Mouse (Mus musculus) kidney, adult 2 months (tissue): Measurements from ENCODE around the gene Zbtb20. TPM values are rescaled to one million over a fixed set of nuclear protein-coding genes. Genes with fewer than 3 reads are reported as not detected.

Experiments used
- DNase-seq: peaks from one replicate; pipeline ENCODE4 v3.0.0; 2021
- H3K27ac ChIP-seq: fragments of 200-500 bp; 2 replicates; pipeline ENCODE4 v1.5.1; 2012; ENCODE audit warnings: low read depth, low read length, control low read depth, inconsistent platforms; ENCODE audit not compliant: insufficient read depth
- H3K27me3 ChIP-seq: fragments of 200-500 bp; replicated peaks from 2 replicates; pipeline ENCODE4 v1.6.1; 2012; ENCODE audit warnings: mild to moderate bottlenecking, moderate library complexity, low read length, inconsistent platforms; ENCODE audit not compliant: control insufficient read depth, insufficient read depth
- H3K36me3 ChIP-seq: fragments of 200-500 bp; 2 replicates; pipeline ENCODE4 v1.6.1; 2012; ENCODE audit warnings: mild to moderate bottlenecking, moderate library complexity, low read length, inconsistent platforms; ENCODE audit not compliant: control insufficient read depth, insufficient read depth
- H3K4me1 ChIP-seq: fragments of 200-500 bp; 2 replicates; pipeline ENCODE4 v1.6.1; 2011; ENCODE audit warnings: low read length; ENCODE audit not compliant: control insufficient read depth, insufficient read depth
- H3K4me3 ChIP-seq: fragments of 200-500 bp; 2 replicates; pipeline ENCODE4 v1.5.1; 2011; ENCODE audit warnings: mild to moderate bottlenecking, low read depth, low read length, control low read depth; ENCODE audit not compliant: insufficient read depth
- CTCF ChIP-seq: fragments of 200-500 bp; conservative IDR thresholded peaks from 2 replicates; pipeline ENCODE4 v1.5.1; 2011; ENCODE audit warnings: low read depth, mild to moderate bottlenecking, control low read depth, low read length, moderate library complexity, mixed read lengths; ENCODE audit not compliant: insufficient read depth, insufficient read length
- POLR2A ChIP-seq: fragments of 200-500 bp; IDR thresholded peaks from one replicate; pipeline ENCODE4 v1.6.1; 2011; ENCODE audit warnings: low read depth, low read length, control low read depth
- WGBS: fragments of 180-500 bp; shearing (Covaris S2); methylation state at CpG from one replicate; pipeline ENCODE4 v1.1.7; 2018; 5-methylcytosine and 5-hydroxymethylcytosine counted together
- polyA plus RNA-seq: library from polyadenylated mRNA; depleted of rRNA; stranded (reverse); fragments of >200 nt; gene quantifications from 2 replicates; pipeline ENCODE4 v1.2.3, GENCODE M21; 2012

Zbtb20 gene
- polyA plus RNA-seq, 1 experiment: 25.1 TPM

DNA sequence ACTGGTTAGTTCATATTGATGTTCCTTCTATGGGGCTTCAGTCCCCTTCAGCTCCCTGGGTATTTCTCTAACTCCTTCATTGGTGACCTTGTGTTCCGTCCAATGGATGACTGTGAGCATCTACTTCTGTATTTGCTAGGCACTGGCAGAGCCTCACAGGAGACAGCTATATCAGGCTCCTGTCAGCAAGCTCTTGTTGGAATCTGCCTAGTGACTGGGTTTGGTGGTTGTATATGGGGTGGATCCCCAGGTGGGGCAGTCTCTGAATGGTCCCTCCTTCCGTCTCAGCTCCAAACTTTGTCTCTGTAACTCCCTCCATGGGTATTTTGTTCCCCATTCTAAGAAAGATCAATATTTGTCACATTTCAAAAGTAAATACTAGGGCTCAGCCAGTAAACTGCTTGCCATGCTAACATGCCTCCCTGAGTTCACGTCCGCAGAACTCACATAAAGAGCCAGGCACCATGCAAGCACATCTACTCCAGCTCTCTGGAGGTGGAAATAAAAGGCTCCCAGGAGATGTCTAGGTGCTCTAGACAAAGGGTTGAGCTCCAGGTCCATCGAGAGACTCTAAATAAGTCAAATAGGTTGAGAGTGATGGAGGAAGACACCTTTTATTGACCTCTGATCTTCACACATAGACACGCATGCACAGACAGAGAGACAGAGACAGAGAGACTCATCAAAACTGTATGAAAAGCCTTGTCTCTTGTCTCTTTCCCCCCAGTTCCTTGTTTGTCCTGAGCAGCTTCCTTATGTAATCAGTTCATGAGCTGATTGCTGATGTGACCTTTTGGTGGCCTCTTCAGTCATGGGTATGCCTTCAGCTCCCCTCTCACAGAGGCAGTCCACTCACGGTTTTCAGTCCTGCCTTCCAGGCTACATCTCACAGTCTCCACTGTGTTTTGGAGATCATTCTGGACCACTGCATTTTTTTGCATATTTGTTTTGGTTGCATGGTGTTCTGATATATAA lies 504.0 kb downstream of the Zbtb20 start:
- Histone ChIP-seq H3K36me3 (no peaks in the 10 kb centered on the region), H3K27ac (no peak overlapping the region), H3K27me3 (no peaks in the 10 kb centered on the region), H3K4me1 (no peaks in the 10 kb centered on the region), H3K4me3 (no peak overlapping the region)
- no peak for TF ChIP-seq CTCF
- TF ChIP-seq POLR2A: no peak
- 86% methylated on average over 7 of the region's 7 CpGs for WGBS
- DNase-seq: no peak

DNA sequence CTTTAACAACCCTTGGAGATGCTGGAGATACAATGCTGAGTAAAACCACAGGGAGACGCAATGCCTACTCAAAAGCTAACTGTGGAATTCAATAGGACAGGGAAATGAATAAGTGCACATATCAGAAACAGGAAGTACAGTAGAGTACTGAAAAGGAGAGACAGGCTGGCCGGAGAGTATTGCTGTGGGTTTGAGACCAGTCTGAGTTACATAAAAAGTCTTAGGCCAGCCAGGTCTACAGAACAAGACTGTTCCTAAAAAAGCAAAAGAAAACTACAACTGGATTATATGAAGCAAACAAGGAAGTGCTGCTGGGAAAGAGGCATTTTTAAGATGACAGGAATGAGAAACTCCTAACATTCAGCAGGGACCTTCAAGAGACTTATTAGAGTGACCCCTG lies 505.5 kb downstream of the Zbtb20 start:
- DNase-seq: no peak
- WGBS: 70% methylated on average over 2 of the region's 2 CpGs
- no peak overlapping the region for H3K4me3 ChIP-seq
- H3K4me1 ChIP-seq: no peaks in the 10 kb centered on the region
- H3K27me3 ChIP-seq: no peaks in the 10 kb centered on the region
- TF ChIP-seq POLR2A (no peak), CTCF (no peak)
- H3K27ac ChIP-seq: no peak overlapping the region
- no peaks in the 10 kb centered on the region for H3K36me3 ChIP-seq

DNA sequence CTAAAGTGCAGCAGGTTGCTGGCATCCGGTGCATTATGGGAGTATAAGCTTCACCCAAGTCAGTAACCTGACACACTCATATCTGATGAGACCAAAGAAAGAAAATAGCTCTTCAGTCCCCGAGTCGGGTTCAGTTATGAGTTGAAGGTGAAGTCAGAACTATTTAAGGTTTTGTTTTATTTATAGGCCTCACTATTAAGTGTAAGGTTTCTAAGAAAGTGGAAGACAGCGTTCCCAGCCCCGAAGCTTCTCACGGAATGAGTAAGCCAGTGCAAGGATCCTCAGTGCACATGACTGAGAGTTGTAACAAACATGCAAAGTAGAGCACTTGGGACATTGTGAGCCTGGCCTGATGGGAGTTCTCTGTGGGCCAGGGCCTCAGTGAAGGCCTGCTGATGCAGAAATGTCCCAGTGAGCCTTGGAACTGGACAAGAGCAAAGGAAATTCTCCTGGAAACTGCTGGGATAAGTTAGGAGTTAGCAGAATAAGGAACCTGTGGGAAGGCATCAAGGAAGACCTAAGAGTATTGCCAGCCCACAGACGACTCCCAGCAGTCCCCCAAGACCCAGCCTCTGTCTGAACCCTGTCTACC lies 507.6 kb downstream of the Zbtb20 start:
- Histone ChIP-seq H3K36me3 (no peaks in the 10 kb centered on the region), H3K4me3 (no peak overlapping the region), H3K27ac (no peak overlapping the region), H3K27me3 (no peaks in the 10 kb centered on the region), H3K4me1 (peaks cover under 1% of the 10 kb centered on the region; the same call in 1 of the 2 replicates)
- no peak for DNase-seq
- no peak for TF ChIP-seq CTCF
- no peak for TF ChIP-seq POLR2A
- 67% methylated on average over 7 of the region's 7 CpGs for WGBS

DNA sequence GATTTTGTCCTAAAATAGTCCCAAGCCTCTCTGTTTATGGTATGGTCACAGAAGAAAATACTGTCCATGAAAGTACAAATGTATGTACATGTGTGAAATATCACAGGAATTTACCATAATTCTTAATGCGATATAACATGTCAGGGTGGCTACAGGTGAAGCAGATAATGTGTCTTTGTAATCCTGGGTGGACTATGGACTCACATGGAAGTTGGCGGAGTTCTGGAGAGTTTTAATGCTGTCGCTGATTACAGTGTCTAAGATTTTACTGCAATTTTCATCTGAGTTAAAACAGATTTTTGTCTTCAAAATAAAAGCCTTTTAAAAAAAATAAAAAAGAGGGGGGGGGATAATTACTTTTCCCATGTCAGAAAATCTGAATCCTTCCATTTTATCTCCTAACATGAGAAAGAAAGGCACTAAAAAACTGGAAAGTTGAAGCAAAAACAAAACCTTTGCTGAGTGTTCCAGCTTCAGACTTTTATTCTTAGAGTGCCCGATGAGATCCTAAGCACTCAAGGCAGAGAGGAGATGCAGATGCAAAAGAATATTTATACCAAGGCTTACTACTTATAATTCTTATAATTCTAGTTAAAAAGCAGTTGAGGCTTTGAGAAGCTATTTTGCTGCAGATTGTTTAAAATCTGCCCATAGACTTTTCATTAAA lies 509.4 kb downstream of the Zbtb20 start:
- H3K27me3 ChIP-seq: no peaks in the 10 kb centered on the region
- WGBS: 67% methylated on average over 4 of the region's 4 CpGs
- H3K4me3 ChIP-seq: no peak overlapping the region
- no peak overlapping the region for H3K27ac ChIP-seq
- DNase-seq: no peak
- TF ChIP-seq POLR2A (no peak), CTCF (no peak)
- peaks cover 10% of the 10 kb centered on the region for H3K4me1 ChIP-seq
- H3K36me3 ChIP-seq: no peaks in the 10 kb centered on the region; the same call in 1 of the 2 replicates

DNA sequence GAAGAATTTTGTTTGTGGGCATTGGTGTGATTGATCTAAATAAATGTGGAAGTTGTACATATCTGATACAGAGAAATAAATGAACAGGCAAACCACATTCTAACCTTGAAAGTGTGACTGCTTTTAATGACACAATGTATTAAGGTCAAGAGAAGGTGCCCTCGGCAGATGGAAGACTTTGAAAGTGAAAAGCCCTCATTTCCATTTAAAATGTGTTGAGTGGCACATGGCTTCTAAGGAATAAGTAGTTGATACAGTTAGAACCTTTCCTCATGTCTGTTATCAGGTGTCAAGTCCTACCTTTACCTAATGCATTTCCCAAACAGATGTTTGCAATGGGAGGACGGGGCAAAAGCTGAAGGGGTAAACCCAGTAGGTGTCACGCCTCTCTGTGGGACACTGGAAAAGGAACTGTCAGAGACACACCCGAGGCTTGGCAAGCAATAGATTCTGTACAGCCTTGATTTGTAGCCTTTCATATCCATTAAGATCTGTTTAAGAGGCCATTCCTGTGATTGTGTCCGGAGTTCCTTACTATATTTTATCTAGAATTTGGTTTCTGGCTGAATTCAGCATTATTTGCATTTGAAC lies 510.0 kb downstream of the Zbtb20 start:
- WGBS: 74% methylated on average over 5 of the region's 5 CpGs
- no peak overlapping the region for H3K27ac ChIP-seq

DNA sequence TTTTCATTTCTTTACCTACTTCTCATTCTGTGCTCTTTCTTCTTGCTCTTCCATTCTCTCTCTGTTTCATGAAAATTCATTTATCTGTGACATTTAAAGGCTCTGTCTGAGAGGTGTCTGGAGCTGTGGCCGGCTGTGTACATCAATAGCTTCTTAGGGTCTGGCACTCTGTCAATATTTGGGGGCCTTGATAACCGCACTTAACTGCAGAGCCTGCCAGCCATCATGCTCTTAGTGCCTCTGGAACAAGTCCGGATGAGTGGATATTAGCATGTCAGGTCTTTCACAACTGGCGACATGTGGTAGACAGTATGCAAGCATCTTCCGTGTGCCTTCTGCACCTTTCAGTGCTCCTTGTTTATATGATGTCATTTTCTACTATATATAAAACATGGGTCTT lies 510.7 kb downstream of the Zbtb20 start:
- TF ChIP-seq CTCF: no peak
- H3K27me3 ChIP-seq: no peaks in the 10 kb centered on the region
- H3K4me1 ChIP-seq: peaks cover 10% of the 10 kb centered on the region
- DNase-seq: no peak
- no peaks in the 10 kb centered on the region; the same call in 1 of the 2 replicates for H3K36me3 ChIP-seq
- 90% methylated on average over 5 of the region's 5 CpGs for WGBS
- H3K4me3 ChIP-seq: no peak overlapping the region
- no peak overlapping the region for H3K27ac ChIP-seq

More for the DNA sequence above, 510.0 kb downstream of the Zbtb20 start:
- H3K36me3 ChIP-seq: no peaks in the 10 kb centered on the region; the same call in 1 of the 2 replicates
- H3K4me1 ChIP-seq: peaks cover 10% of the 10 kb centered on the region
- DNase-seq: peak; percentile 38
- TF ChIP-seq CTCF (no peak), POLR2A (no peak)
- H3K27me3 ChIP-seq: no peaks in the 10 kb centered on the region
- H3K4me3 ChIP-seq: no peak overlapping the region
